Mouse (Mus musculus) naive thymus-derived CD4-positive, alpha-beta T cell, adult 2 months (primary cell): ENCODE measurements around the gene Lama5.

Source experiments
- DNase-seq: peaks from one replicate; pipeline ENCODE4 v3.0.0-alpha.2; 2011; ENCODE audit warnings: low read depth

Gene Lama5

DNA sequence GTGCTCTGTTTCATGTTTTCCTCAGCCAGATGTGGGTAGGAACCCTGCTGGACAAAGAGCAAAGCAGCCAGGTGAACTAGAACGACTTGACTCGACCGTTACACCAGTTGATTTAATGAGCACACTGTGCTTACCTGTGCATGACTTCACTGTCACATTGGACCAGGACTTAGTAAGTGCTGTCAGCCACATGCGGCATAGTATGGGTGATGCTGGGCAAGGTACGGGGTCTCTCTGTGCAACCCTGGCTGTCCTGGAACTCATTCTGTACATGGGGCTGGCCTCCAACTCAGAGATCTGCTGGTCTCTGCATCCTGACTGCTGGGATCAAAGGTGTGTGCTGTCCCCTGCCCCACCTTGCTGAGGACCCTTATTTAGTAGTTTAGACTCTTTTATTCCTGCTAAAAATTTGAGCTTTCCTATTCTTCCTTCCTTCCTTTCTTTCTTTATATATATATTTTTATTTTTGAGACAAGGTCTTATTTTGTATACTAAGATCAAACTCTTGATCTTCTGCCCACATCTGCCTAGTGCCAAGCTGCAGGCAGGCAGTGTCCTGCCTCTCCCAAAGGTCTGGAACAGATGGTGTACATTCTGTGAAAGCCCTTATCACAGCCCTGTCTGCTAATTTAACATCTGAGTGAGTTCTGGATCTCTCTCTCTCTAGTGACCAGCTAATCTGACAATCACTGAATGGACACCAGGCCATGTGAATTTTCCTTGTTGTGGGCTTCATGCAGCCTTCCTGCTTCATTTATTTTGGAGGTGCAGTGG is 29.0 kb upstream of the Lama5 start:
- DNase-seq: no peak

DNA sequence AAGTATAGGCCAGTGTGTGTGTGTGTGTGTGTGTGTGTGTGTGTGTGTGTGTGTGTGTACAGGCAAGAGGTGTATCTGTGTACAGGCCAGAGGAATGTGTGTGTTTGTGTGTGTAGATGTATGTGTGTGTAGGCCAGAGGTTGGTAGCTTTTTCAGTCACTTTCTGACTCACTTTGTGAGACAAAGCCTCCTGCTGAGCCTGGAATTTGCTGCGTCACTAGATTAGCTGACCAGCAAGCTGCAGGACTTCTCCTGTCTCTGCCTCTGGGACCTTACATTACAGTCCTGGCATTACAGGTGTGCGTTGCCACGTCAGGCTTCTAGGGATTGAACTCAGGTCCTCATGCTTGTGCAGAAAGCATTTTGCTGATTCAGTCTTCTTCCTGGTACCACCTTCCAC is 26.2 kb upstream of the Lama5 start:
- no peak for DNase-seq

DNA sequence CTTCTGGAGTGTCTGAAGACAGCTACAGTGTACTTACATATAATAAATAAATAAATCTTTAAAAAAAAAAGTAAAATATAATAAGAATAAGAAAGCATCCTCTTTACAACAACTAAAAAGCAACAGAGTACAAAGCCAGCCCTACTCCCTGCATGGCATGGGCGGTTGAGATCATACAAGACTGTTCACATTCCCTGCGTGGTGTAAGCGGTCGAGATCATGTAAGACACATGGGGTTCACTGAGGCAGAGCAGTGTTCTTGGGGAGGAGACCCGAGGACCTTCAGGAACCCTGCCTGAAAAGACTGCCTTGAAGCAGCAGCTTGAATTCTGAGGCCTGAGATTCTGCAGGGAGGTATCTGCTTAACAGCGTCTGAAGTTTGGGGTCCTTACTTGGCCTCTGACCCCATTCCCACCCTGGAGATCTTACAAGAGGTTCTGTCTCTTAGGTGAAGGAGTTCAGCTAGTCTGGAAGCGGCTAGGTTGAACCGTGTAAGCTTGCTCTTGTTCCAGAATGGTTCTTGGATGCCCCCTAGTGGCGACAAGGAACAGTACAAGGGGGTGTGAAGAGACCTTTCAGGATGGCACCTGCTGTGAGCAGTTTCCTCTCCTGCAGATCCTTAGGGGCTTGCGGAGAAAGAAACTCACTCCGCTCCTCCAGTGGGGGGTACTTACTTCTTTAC is 25.4 kb upstream of the Lama5 start:
- DNase-seq: peak; percentile 91

DNA sequence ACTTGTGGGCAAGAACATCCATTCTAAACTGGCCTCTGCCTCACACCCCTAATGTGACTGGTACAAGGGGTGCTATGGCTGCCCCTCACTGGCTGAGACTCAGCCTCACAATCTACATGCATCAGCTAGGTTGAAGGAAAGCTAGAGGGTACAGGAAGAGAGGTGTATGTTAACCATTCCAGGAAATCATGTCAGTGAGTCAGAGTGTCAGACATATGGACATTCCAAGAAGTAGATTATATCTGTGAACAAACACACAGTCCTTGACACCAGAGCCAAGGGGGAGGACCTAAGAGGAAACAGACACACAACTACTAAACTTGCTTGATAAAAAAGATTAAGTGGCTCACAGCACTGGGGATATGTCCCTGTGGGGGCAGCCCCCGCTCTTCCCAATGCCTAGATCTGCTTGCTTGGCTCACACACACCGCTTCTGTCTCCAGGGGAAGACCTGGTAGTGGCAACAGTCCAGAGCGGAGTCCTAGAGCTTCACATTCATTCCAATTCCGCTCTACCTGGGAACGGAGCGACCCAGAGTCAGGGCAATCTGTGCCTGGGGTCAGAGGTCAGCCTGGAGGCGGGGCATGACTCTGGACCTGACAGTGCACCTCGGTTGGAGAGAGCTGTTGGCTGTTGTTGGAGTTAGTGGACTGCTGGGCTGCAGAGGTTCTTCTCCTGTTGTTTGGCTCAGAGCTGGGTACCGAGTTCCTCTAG is 23.4 kb upstream of the Lama5 start:
- no peak for DNase-seq

DNA sequence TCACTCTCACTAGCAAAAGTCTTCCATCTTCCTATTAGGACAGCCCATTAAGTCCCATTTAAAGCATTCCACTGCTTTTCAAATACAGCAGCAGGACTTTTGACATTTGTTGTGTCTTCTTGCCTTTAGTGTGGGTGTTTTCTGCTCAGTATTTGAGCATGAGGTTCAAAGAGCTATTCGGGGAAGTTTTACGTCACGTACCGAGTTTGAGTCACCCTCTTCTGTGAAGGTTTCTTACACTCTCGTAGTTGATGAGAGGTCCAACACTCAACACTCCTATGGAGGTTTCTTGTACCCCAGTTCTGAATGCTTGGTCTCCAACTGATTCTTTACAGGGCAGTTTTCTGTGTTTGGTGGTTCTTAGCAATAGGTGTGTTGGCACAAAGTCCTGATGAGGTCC is 22.3 kb upstream of the Lama5 start:
- no peak for DNase-seq

DNA sequence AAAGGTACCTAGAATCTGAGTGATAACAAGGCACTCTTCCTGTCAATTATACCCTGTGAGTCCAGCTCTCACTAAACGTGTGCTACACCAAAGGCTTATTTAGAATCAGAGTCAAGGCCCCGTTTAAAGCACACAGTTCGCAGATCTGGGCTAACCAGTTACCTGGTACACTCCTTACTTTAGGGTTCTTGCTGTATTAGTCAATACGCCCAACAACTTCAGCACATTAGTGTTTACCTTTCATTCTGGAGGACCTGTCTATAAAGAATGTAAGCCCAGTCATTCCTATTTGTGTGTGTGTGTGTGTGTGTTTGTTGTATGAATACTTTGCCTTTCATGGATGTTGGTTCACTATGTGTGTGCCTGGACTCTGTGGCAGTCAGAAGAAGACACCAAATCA is 17.4 kb upstream of the Lama5 start:
- DNase-seq: no peak

DNA sequence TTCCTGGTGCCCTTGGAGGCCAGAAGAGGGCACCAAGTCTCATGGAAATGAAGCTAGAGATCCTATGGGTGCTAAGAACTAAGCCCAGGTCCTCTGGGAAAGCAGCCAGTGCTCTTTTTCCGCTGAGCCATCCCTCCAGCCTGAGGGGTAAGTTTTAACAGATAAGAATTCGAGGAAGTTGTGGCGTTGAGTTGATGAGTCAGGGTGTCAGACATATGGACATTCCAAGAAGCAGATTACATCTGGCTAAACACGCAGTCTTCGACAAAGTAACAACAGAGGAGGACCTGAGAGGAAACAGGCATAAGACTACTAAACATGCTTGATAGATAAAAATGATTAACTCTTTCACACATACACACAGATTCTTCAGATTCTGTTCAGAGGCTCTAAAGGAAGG is 12.9 kb upstream of the Lama5 start:
- no peak for DNase-seq

DNA sequence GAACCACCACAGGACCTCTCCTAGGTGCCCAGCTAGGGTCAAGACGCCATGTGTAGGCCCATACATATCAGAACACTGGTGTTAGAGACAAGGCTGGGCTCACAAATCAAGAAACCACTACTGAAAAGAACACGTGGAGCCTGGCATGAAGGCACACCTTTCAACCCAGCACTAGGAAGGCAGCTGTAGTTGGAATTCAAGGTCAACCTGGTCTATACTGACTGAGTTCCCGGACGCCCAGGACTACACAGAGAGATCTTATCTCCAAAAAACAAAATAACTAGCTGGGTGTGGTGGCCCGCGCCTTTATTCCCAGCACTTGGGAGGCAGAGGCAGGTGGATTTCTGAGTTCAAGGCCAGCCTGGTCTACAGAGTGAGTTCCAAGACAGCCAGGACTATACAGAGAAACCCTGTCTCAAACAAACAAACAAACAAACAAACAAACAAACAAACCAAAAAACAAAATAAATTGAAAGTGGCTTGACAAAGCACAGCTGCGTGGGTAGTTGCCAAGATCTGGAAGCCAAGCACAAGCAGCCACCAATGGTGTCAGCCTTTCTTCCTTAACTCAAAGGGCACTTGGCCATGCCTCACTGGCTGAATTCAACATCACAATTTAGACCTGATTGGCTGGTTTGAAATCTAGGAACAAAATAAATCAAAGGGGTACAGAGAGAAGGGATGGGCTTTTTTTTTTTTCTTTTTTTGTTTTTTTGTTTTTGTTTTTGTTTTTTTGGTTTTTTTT is 12.1 kb upstream of the Lama5 start:
- no peak for DNase-seq

DNA sequence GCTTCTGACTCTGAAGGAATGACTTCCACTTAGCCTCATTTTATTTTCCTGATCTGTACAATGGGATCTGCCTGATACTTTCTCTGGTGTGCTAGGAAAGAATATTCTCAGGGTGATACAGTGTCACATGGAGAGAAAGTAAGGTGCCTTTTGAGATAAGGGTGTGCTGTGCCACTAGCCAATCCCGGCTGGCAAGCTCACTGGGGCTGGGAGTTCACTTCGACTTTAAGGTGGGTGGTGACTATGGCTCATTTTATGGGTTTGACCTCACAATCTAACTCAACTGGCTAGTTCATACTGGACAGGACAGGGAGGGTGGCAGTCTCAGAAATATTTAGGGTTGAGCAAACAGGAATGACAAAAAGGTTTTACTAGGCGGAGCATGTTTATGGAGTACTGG is 11.3 kb upstream of the Lama5 start:
- DNase-seq: no peak

DNA sequence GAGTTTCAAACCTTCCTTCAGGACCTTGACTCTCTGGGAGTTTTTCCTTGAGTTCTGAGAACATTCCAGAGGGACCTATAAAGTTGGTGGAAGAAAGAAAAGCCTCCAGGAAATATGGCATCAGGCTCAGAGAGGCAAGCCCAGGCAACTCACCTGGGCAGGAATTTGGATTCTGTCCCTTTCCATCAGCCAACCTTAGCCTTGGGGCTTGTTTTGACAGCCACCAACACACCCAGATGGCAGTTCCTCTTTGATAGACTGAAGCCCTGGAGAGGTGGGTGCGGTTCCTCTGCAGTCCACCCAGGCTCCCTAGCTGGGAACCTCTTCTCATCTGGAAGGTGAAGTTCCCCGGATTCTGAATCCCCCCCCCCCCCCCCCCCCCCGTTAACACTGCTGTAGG is 10.8 kb upstream of the Lama5 start:
- no peak for DNase-seq

DNA sequence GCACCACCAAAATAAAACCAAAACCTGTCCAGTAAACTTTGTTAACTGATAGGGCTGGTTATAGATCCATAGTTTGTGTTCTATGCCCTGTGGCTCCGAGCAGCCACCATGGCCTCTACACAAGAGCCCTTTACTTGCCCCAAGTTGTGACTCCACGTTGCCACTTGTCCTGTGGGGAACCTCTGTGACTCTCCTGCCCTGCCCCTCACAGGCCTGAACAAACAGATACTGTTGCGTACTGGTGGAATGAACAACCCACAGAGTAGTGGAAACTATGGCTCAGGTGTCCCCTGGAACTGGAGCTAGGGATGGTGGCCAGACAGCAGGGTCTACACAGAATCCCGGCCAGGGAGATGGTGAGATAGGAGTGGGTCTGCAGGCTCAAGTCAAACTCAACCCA is 10.1 kb upstream of the Lama5 start:
- DNase-seq: no peak

DNA sequence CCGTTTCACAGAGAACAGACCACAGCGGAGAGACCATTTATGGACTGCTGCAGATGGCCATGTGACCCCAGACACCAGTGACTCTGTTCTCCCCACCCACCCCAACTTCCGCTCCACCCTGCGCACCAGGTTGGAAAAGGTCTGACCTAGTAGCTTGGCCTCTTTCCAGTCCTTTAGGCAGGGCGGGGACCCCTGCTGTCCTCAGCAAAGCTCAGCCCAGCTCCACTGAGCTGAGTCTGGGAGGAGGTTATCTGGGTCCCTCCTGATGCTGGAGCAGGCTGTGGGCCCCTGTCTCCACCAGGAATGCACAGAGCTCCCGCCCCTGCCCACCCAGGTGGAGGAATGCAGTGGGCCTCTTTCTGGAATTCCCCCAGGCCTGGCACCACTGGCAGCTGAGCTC is 9.3 kb upstream of the Lama5 start:
- no peak for DNase-seq

DNA sequence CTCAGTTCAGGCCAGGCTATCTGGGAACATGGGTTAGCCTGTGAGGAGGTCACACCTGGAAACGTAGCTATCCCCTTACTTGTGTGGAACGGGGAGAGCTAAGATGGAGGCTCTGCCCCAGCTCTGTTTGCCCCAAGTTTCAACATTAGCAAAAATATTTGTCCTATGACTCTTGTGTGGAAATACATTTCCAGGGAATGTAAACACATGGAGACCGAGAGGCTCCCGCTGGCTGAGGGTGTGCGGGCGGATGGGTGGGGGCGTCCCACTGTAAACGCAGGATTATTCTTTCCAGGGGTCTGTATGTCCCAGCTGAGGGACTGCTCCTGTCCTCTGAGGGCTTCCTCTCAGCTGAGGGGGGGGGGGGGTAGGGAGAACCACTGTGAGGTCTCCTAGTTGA is 8.7 kb upstream of the Lama5 start:
- no peak for DNase-seq

DNA sequence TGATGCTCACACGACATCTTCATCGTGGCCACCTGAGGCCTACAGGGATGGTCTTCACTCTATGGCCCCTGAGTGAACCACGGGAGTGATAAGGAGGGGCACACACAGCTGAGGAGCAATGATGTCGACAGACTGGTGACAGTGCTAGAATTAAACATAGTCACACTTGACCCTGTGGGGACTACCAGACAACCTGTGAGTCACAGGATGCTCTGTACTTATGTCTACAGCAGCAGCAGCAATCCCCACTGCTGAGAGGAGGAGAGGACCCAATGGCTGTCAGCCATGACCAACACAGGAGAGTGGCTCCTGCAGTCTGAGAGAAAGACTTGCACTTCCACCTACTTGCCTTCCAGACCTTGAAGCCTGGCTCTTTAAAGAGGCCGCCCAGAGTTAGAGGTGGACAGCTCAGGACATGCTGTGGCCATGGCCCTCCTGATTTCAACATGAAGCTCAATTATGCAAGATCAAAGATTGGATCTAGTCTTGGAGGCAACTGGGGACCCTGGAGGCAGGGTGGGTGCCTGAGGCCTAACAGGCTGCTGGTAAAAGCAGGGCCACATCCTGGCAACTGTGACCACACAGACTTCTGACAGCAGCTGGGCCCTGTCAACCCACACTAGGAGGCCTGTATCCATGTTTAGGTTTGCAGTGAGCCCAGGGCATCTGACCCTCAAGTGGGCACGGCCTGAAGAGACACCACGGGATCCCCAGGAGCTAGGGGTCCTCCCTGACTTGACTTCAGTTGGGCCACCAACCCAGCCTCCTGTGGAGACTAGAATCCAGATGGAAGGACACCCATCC is 7.6 kb upstream of the Lama5 start:
- no peak for DNase-seq

DNA sequence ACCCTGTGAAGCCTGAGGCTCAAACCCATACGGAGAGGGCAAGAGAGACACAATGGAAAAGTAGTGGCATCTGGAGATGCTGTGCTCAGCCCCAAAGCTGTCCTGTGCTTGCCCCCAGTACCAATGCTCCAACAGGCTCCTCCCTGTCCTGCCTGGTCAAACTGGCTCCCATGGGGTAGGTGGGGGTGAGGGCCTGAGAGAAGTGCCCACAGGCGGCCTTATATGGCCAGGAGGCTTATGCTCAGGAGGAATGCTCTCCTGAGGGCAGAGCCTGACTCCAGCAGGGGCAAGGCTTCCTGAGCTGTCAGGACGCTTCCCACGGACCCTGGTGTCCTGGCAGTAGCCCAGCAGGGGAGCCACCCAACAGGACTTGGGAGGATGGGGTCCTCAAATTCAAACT is 4.8 kb upstream of the Lama5 start:
- no peak for DNase-seq

DNA sequence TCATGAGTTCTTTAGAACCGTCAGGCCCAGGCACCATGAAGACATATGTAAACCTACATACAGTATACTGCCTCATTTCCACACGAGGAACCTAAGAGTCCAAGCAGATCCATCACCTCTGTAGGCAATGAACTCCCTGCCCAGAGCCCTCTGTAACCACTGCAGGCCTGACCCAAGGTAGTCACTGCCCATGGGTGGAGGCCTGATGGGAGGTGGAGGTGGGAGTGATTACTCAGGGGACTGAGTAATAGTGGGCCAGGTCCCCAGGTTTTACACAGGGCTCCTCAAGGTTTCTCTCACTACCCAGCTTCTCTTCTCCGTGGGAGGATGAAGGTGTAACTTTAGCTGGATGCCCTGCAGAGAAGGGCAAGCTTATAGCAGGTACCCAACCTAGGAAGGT is 3.5 kb upstream of the Lama5 start:
- DNase-seq: no peak

DNA sequence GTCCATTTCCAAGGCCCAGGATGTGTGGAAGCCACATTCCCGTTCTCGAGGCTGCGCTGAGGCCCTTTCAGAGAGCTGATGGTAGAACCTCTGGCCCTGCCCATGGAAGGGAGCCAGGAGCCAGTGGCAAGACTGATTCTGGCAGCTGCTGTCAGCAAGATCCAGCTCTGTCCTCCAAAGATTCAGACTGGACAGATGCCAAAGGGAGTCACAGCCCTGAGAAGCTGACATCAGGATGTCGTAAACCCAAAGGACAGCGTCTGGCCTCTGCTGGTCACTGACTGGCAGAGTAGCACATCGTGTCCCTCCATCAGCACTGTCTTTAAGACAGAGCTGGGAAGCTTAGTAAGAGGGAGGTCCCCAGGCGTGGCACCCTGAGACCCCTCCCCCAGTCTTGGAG is 2.9 kb upstream of the Lama5 start:
- DNase-seq: no peak

DNA sequence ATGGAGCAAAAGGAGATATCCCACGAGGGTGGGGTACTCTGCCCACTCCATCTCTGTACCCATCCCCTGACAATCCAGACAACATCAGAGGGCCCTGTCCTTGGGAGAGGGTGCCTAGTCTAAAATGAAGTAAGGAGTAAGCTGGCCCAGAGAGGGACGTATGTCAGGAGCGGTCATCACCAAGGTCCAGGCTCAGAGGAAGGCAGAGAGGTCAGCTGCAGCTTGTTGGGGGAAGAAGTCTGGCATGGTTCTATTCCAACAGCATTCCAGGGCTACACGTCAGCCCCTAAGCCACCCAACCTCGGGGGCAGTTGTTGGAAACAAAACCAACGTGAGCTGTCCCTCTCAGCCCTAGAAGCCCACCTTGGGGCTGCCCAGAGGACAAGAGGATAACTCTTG is 2.4 kb upstream of the Lama5 start:
- DNase-seq: no peak

DNA sequence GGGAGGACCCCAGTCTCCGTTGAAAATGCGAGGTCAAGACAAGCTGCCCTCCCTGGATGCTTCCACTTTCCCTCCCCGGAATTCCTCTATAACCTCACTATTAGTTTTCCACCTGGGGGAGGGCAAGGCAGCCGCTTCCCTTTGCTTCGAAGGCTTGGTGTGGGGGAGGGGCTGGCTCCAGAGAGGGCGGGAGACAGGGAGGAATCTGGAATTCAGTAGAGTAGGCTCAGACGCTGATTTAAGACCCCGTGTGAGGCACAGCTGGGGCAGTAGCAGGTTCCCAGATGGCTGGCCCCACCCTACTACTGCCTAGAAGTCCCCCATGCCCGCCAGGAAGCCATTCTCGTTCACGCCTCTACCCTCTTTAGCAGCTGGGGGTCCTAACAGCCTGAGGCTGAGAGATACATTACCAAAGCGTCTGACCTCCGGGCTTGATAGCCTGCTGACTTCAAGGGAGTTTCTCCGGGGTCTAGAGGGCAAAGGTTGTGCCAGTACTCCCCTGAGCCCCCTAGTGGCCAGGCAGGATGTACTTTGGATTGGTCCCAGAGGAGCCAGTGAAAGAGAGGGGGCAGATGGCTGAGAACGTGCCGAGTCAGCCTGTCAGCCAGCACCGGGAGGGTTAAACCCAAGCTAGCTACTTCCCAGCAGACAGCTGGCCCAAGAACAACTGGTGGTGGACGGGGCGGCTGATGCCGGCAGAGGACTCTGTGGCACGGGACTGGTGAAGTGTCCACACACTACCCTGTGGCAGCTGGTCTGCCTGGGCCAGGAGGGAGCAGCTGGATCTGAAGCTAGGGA is 1.8 kb upstream of the Lama5 start:
- DNase-seq: peak; percentile 51

DNA sequence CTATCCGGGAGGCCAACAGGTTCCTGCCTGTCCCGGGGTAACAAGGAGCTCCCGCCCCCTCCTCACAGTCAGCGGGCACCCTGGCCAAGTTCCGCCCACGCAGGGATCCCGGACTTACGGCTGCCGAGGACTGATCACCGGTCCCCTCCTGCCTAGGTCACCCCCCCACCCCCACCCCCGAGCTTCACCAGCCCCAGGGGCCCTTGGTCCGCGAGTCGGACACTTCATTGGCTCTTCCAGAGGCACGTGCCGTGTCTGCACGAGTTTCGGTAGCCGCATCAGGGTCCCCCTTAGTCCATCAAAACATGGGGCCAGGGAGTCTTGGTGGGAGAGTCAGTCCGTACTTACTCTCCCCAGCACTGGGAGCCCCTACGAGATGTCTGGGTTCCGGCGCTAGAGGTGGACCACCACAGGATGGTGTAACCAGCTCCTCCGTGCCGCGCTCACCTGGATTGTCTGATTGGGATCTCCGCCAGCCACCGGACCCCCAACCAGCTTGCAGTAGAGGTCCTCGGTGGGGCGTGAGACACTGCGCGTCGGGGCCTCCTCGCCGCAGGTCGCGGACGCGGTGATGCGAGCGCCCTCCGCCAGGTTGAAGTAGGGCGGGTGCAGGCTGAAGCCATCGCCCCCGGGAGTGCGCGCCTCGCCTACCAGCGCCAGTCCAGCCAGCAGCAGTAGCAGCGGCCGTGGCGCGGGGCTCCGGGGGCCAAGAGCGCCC is 456 bp downstream of the Lama5 start:
- no peak for DNase-seq
